Mouse (Mus musculus) CH12F3 (cell line): ENCODE data around the gene Igf2bp1.

Experiments
- in situ Hi-C: fragments of 300-500 bp; cut with MboI; formaldehyde crosslinking; loops from 2 replicates; pipeline ENCODE4 v1.14.3; 2020; ENCODE audit warnings: low sequenced_read_pairs

Gene Igf2bp1

GRCm38 (mm10) chr11:96005403-96006271, at the start of gene Igf2bp1:
Gene Igf2bp1 (minus strand): TSS chr11:96005940.
- in situ Hi-C loops = no loop called here

DNA sequence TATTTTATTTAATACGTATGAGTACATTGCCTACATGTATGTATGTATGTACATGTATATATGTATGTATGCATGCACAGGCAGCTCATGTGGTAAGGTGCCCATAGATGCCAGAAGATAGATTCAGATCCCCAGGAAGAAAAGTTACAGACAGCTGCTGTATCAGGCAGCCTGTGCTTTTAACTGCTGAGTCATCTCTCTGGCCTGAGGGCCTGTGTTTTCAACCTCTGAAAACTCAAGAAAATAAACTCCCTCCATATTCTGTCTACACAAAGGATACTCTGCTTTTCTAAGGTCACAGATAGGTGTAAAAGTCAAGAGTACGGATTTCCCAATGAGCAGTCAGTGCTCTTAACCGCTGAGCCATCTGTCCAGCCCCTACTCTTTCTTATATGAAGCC, 45.1 kb upstream of the Igf2bp1 start:
- in situ Hi-C loops = no loop called here

- in situ Hi-C loops = no loop called here
Observed at GRCm38 (mm10) chr11:96049939-96050338, 44.2 kb upstream of the Igf2bp1 start.

DNA sequence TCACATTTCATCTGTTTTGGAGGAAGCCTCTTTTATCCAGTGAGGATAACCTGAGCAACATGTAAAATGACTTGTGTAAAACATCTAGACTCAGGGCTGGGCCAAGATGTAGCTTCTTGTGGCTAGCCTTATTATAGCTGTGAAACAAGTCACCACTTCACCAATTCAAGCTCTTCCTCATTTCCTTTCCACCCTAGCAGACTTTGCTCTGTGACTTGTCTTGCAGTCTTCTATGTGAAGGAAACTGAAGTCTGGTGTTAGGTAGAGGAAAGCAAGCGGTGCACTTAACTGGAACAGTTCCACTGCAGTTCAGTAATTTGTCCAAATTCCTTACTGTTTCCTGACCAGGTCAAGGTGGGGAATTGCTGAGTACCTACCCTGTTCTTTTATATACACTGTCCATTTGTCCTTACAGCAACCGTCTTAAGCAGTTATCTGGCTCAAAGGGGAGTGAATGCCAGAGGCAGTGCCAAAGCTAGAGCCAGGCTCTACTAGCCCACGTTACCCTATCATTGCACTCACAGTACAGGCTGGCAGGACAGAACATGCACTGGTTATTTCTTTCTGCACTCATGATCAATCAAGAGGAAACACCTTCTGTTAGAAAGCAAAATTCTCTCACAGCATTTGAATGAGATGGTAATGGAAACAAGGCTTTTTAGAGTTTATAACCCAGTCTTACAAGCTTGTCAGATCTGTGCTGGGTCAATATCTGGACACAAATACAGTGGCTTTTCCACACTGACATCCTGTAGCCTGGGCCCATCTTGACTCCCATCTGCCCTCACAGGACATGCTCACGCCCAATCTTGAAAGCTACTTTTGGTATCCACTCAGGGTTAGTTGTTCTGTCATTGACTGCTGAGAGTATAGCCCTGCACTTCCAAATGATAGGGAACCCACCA, 42.0 kb upstream of the Igf2bp1 start:
- in situ Hi-C loops = no loop called here

- in situ Hi-C loops = no loop called here
Observed at GRCm38 (mm10) chr11:96046793-96047192, 41.1 kb upstream of the Igf2bp1 start.

GRCm38 (mm10) chr11:96046028-96046427, 40.3 kb upstream of the Igf2bp1 start:
- in situ Hi-C loops = no loop called here

DNA sequence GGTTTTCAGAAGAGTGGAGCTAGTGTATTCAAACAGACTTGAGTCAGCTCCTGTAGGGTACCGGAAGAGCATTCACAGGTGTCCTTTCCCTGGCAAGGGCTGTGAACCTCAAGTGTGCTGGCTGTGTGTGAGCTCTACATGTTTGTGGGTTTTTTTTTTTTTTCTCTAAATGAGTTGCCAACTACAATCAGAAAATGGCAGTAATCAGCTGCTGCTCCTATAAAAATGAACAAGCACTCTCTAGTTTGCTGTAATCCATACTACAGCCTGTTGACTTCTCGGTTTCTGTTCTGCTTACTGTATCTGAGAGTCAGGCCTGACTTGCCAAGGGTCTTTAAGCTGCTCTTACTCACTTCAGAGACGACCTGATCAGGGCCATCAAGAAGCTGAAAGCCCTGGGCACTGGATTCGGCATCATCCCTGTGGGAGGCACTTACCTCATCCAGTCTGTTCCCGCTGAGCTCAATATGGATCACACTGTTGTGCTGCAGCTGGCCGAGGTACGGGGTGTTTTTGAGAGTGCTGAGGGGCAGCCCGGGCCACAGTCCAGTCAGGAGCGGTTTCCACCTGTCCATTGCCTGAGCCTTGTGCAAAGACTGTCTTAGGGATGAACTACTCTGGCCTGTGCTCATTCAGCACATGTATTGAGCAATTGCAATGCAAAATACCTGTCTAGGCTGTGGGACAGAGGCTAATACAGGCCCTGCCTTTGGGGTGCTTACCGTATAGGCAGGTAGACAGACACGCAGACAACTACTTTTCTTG, 39.2 kb upstream of the Igf2bp1 start:
- in situ Hi-C loops = no loop called here

GRCm38 (mm10) chr11:96038560-96038959, 32.8 kb upstream of the Igf2bp1 start:
- in situ Hi-C loops = no loop called here

GRCm38 (mm10) chr11:96037499-96037898, 31.8 kb upstream of the Igf2bp1 start:
- in situ Hi-C loops = no loop called here

DNA sequence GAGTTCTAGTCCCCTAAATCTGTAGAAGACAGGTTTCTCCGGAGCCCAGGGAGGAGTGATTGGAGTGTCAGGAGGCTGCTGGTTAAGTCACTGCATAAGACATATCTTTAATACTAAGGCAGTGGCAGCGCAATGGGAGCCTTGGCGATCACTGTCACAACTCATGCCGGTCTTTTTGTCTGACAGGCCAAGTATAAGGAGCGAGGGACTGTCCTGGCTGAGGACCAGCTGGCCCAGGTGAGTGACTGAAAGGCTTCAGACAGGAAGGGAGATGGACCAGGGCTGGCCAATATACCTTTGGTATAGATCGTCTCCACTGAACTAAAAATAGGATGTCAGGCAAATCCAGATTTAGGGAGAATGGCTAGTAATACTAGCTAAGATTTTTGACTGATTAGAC, 29.4 kb upstream of the Igf2bp1 start:
- in situ Hi-C loops = no loop called here

DNA sequence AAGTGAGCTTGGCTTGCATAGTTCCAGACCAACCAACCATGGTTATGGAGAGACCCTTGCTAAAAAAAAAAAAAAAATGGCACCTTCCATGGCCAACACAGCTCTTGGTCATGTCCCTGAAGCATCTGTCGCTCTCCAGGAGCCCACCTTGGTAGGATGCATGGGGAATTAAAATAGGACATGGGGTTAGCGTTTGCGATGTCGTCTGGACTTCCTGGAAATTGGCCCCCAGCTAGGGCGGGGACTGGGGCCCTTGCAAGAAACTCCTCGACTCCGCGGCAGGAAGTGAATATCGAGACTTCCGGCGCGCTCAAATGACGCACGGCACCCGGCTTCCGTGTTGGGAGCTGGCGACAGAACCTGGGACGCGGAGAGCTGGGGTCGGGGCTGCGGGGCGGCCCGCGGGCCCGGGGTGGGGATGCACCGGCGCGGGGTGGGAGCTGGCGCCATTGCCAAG, 28.9 kb upstream of the Igf2bp1 start, which contains the start of gene Snf8:
TSS of gene Snf8 (plus strand) at position 290 of the 457 bp plus-strand sequence.
- in situ Hi-C loops = no loop called here

DNA sequence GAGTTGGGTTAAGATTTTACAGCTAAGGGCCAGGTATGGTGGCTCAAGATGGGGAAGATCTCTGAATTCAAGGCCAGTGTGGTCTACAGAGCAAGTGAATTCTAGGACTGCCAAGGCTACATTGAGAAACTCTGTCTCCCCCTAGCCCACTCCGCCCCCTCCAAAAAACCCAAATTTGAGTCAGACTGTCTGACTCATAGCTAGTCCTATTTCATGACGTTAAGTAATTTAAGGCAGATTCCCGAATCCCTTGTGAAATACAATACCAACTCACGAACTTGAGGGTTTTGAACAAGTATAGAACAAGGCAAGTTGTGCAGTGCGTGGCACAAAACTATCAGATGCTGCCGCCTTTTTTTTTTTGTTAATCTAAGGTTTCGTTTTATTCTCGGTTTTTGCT, 28.4 kb upstream of the Igf2bp1 start:
- in situ Hi-C loops = no loop called here

DNA sequence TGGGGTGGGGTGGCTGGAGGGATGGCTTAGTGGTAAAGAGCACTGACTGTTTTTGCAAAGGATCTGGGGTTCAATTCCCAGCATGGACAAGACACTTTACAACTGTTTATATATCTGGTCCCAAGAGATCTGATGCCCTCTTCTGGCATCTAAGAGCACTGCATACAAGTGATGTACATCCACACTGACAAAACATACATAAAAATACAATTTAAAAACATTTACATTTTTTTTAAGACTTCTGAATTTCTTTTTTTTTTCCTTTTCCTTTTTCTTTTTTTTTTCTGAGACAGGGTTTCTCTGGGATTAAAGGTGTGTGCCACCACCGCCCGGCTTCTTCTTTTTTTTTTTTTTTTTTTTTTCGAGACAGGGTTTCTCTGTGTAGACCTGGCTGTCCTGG, 27.5 kb upstream of the Igf2bp1 start:
- in situ Hi-C loops = no loop called here

DNA sequence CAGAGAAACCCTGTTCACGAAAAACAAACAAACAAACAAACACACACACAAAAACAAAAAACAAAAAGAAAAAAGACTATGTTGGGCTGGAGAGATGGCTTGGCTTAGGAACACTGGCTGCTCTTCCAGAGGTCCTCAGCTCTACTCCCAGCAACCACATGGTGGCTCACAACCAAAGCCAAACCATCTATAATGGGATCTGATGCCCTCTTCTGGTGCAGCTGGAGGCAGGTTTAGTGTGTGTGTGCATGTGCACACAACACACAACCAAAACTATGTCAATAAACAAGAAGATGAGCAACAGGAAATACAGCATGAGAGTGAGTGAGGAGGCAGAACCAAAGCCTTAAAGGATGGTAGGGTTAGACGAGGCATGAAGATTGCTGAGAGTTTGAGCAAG, 26.0 kb upstream of the Igf2bp1 start:
- in situ Hi-C loops = no loop called here

DNA sequence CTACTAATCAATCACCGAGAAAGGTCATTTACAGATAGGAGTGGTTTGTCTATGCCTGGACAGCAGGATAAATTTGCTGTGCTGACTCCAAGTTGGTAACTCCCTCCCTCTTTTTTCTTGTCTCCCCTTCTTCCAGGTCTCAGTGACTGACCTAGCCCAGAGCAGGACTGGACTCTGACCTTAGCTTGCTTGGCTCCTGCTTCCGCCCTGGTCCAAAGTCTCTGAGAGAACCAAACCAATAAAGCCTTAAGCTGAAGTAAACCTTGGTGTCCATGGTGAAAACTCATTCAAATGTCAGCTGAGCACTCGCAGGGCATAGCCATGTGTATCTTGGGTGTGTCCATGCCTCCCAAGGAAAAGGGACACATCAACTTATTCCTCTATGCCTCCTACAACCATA, 24.8 kb upstream of the Igf2bp1 start:
- in situ Hi-C loops = no loop called here

GRCm38 (mm10) chr11:96028130-96028529, 22.4 kb upstream of the Igf2bp1 start:
- in situ Hi-C loops = no loop called here

DNA sequence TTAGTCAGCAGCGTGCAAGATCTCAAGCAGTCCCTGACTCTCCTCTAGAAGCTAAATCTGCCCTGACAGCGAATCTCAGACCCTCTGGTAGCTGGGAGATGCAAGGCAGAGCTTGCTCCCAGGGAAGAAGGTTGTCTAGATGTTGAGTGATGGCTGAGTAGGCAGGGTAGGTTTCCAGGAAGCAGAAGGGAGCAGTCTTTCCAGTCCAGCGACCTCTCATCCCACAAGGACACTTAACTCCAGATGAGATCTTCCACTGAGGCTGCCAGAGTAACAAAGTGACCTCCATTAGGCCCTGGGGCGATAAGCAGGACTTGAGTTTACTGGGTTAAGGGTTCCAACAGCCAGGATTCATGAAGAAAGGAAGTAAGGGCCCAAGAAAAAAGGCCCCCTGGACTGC, 14.9 kb upstream of the Igf2bp1 start:
- in situ Hi-C loops = no loop called here

- in situ Hi-C loops = no loop called here
Observed at GRCm38 (mm10) chr11:96017941-96018351, 12.2 kb upstream of the Igf2bp1 start.

GRCm38 (mm10) chr11:96015421-96015820, 9.7 kb upstream of the Igf2bp1 start:
- in situ Hi-C loops = no loop called here

GRCm38 (mm10) chr11:96011982-96012381, 6.2 kb upstream of the Igf2bp1 start:
- in situ Hi-C loops = no loop called here

DNA sequence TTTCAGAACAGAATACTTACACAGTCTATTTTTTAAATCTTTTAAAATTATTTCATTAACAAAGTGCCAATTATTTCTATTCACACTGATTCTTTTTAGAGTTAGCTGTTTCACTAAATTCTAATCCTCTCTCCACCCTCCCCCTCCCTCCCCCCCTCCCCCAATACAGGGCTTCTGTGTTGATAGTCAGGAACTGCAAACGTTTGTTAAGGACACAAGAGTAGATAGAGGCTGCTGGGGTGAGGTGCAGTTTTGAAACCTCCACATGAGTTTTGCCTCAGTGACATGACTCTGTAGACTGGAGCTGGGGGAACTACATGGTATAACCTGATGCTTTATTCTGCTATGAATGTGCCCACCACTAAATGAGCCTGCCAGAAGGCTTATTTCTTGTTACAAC, 3.1 kb upstream of the Igf2bp1 start:
- in situ Hi-C loops = no loop called here
